Mouse (Mus musculus) liver, embryonic 14.5 days (tissue): ENCODE results near the gene Faap100.

Experiments
- CTCF ChIP-seq: IDR thresholded peaks from 2 replicates; pipeline ENCODE4 v1.5.1; 2016; ENCODE audit warnings: antibody characterized with exemption, low read depth, control low read depth
- EP300 ChIP-seq: IDR thresholded peaks from 2 replicates; pipeline ENCODE4 v1.6.1; 2016; ENCODE audit warnings: antibody characterized with exemption, low read depth

DNA sequence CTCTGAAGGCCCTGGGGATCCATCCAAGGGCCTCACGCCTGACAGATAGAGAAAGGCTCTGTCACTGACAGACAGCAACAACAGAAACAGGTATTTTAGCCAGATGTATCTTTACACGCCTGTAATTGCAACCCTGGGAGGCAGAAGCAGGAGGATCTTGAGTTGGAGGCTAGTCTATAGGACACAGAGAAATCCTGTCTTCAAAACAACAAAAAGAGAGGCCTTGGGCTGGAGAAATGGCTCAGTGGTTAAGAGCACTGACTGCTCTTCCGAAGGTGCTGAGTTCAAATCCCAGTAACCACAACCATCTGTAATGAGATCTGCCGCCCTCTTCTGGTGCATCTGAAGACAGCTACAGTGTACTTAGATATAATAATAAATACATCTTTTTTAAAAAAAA is 21.7 kb downstream of the Faap100 start:
- TF ChIP-seq EP300 (no peak), CTCF (peak; percentile 32)
